Mouse (Mus musculus): ENCODE results near the gene Tdg. TPM values are rescaled to one million over a fixed set of nuclear protein-coding genes. Genes with fewer than 3 reads are reported as not detected.
A peak's percentile ranks its signal among the peaks of the same experiment; 100 is the strongest.

The Tdg gene
- polyA plus RNA-seq, 1 experiment from 2014 or later: 102 TPM

- 77% methylated on average over 3 of the region's 3 CpGs for WGBS
Measured at GRCm38 (mm10) chr10:82654581-82654980, 25.0 kb downstream of the Tdg start.

GRCm38 (mm10) chr10:82661820-82662219, 32.2 kb downstream of the Tdg start:
- H3K4me3 ChIP-seq (ENCODE audit: low read length): no peak overlapping the region
- H3K36me3 ChIP-seq (ENCODE audit: control insufficient read depth, insufficient read depth, low read length): no peaks in the 10 kb centered on the region
- no peak for ATAC-seq
- H3K27ac ChIP-seq (ENCODE audit: low read length): no peak overlapping the region
- WGBS: 82% methylated on average over 8 of the region's 8 CpGs
- no peaks in the 10 kb centered on the region for H3K4me1 ChIP-seq (ENCODE audit: control insufficient read depth, insufficient read depth, low read length)
- H3K9ac ChIP-seq (ENCODE audit: low read depth, low read length): no peak overlapping the region
- H3K27me3 ChIP-seq (replicated peaks; ENCODE audit: control insufficient read depth, insufficient read depth, low read length): no peaks in the 10 kb centered on the region
- no peaks in the 10 kb centered on the region for H3K9me3 ChIP-seq (ENCODE audit: control insufficient read depth, low read length)
- H3K4me2 ChIP-seq (ENCODE audit: low read depth, low read length): no peak overlapping the region

More at GRCm38 (mm10) chr10:82654581-82654980, 25.0 kb downstream of the Tdg start:
- no peak overlapping the region for H3K4me2 ChIP-seq (ENCODE audit: low read depth, low read length)
- no peak for ATAC-seq
- H3K4me1 ChIP-seq (ENCODE audit: control insufficient read depth, insufficient read depth, low read length): no peaks in the 10 kb centered on the region
- H3K4me3 ChIP-seq (ENCODE audit: low read length): no peak overlapping the region
- H3K27me3 ChIP-seq (replicated peaks; ENCODE audit: control insufficient read depth, insufficient read depth, low read length): no peaks in the 10 kb centered on the region
- H3K27ac ChIP-seq (ENCODE audit: low read length): no peak overlapping the region
- H3K9ac ChIP-seq (ENCODE audit: low read depth, low read length): no peak overlapping the region
- H3K9me3 ChIP-seq (ENCODE audit: control insufficient read depth, low read length): no peaks in the 10 kb centered on the region
- 0 out of 2 replicates have a peak, but pooled peaks cover 3% of the 10 kb centered on the region for H3K36me3 ChIP-seq (ENCODE audit: control insufficient read depth, insufficient read depth, low read length)

- Histone ChIP-seq H3K4me3 (ENCODE audit: low read length) (no peak overlapping the region), H3K4me2 (ENCODE audit: low read depth, low read length) (no peak overlapping the region), H3K27me3 (replicated peaks; ENCODE audit: control insufficient read depth, insufficient read depth, low read length) (no peaks in the 10 kb centered on the region), H3K9me3 (ENCODE audit: control insufficient read depth, low read length) (no peaks in the 10 kb centered on the region), H3K36me3 (ENCODE audit: control insufficient read depth, insufficient read depth, low read length) (no peaks in the 10 kb centered on the region), H3K9ac (ENCODE audit: low read depth, low read length) (no peak overlapping the region), H3K27ac (ENCODE audit: low read length) (no peak overlapping the region), H3K4me1 (ENCODE audit: control insufficient read depth, insufficient read depth, low read length) (no peaks in the 10 kb centered on the region)
- WGBS: 79% methylated on average over 14 of the region's 14 CpGs
- no peak for ATAC-seq
Measured at GRCm38 (mm10) chr10:82662267-82662990, 32.8 kb downstream of the Tdg start.

GRCm38 (mm10) chr10:82663289-82663688, 33.7 kb downstream of the Tdg start:
- H3K27ac ChIP-seq (ENCODE audit: low read length): no peak overlapping the region
- H3K4me1 ChIP-seq (ENCODE audit: control insufficient read depth, insufficient read depth, low read length): no peaks in the 10 kb centered on the region
- no peaks in the 10 kb centered on the region for H3K9me3 ChIP-seq (ENCODE audit: control insufficient read depth, low read length)
- no peak for ATAC-seq
- H3K9ac ChIP-seq (ENCODE audit: low read depth, low read length): no peak overlapping the region
- no peaks in the 10 kb centered on the region for H3K36me3 ChIP-seq (ENCODE audit: control insufficient read depth, insufficient read depth, low read length)
- no peak overlapping the region for H3K4me3 ChIP-seq (ENCODE audit: low read length)
- 80% methylated on average over 2 of the region's 2 CpGs for WGBS
- no peaks in the 10 kb centered on the region for H3K27me3 ChIP-seq (replicated peaks; ENCODE audit: control insufficient read depth, insufficient read depth, low read length)
- no peak overlapping the region for H3K4me2 ChIP-seq (ENCODE audit: low read depth, low read length)

- H3K4me3 ChIP-seq (ENCODE audit: low read length): no peak overlapping the region
- H3K9me3 ChIP-seq (ENCODE audit: control insufficient read depth, low read length): no peaks in the 10 kb centered on the region
- H3K9ac ChIP-seq (ENCODE audit: low read depth, low read length): no peak overlapping the region
- H3K4me1 ChIP-seq (ENCODE audit: control insufficient read depth, insufficient read depth, low read length): no peaks in the 10 kb centered on the region
- H3K36me3 ChIP-seq (ENCODE audit: control insufficient read depth, insufficient read depth, low read length): no peaks in the 10 kb centered on the region
- WGBS: 54% methylated on average over 3 of the region's 3 CpGs
- no peaks in the 10 kb centered on the region for H3K27me3 ChIP-seq (replicated peaks; ENCODE audit: control insufficient read depth, insufficient read depth, low read length)
- no peak for ATAC-seq
- H3K27ac ChIP-seq (ENCODE audit: low read length): no peak overlapping the region
- no peak overlapping the region for H3K4me2 ChIP-seq (ENCODE audit: low read depth, low read length)
Measured at GRCm38 (mm10) chr10:82665951-82666350, 36.3 kb downstream of the Tdg start.

GRCm38 (mm10) chr10:82666436-82667234, 37.0 kb downstream of the Tdg start:
- Histone ChIP-seq H3K9me3 (ENCODE audit: control insufficient read depth, low read length) (no peaks in the 10 kb centered on the region), H3K4me3 (ENCODE audit: low read length) (0 out of 2 replicates have a peak overlapping the region, but pooled peaks have one; percentile 17), H3K4me1 (ENCODE audit: control insufficient read depth, insufficient read depth, low read length) (no peaks in the 10 kb centered on the region), H3K36me3 (ENCODE audit: control insufficient read depth, insufficient read depth, low read length) (no peaks in the 10 kb centered on the region), H3K27me3 (replicated peaks; ENCODE audit: control insufficient read depth, insufficient read depth, low read length) (no peaks in the 10 kb centered on the region), H3K27ac (ENCODE audit: low read length) (no peak overlapping the region), H3K9ac (ENCODE audit: low read depth, low read length) (peak overlapping the region; percentile 50), H3K4me2 (ENCODE audit: low read depth, low read length) (peak overlapping the region; percentile 35)
- 18% methylated on average over 22 of the region's 22 CpGs for WGBS
- ATAC-seq: peak; percentile 93

GRCm38 (mm10) chr10:82670205-82670604, 40.6 kb downstream of the Tdg start:
- Histone ChIP-seq H3K27ac (ENCODE audit: low read length) (no peak overlapping the region), H3K27me3 (replicated peaks; ENCODE audit: control insufficient read depth, insufficient read depth, low read length) (no peaks in the 10 kb centered on the region), H3K4me2 (ENCODE audit: low read depth, low read length) (no peak overlapping the region), H3K4me1 (ENCODE audit: control insufficient read depth, insufficient read depth, low read length) (no peaks in the 10 kb centered on the region), H3K9me3 (ENCODE audit: control insufficient read depth, low read length) (no peaks in the 10 kb centered on the region), H3K9ac (ENCODE audit: low read depth, low read length) (no peak overlapping the region), H3K4me3 (ENCODE audit: low read length) (no peak overlapping the region), H3K36me3 (ENCODE audit: control insufficient read depth, insufficient read depth, low read length) (no peaks in the 10 kb centered on the region)
- 74% methylated on average over 6 of the region's 6 CpGs for WGBS
- ATAC-seq: no peak

GRCm38 (mm10) chr10:82676949-82677348, 47.3 kb downstream of the Tdg start:
- H3K4me1 ChIP-seq (ENCODE audit: control insufficient read depth, insufficient read depth, low read length): no peaks in the 10 kb centered on the region
- WGBS: 79% methylated on average over 6 of the region's 6 CpGs
- no peak for ATAC-seq

GRCm38 (mm10) chr10:82680769-82681168, 51.1 kb downstream of the Tdg start:
- Histone ChIP-seq H3K4me2 (ENCODE audit: low read depth, low read length) (no peak overlapping the region), H3K9ac (ENCODE audit: low read depth, low read length) (no peak overlapping the region), H3K27me3 (replicated peaks; ENCODE audit: control insufficient read depth, insufficient read depth, low read length) (no peaks in the 10 kb centered on the region), H3K27ac (ENCODE audit: low read length) (no peak overlapping the region), H3K36me3 (ENCODE audit: control insufficient read depth, insufficient read depth, low read length) (no peaks in the 10 kb centered on the region), H3K9me3 (ENCODE audit: control insufficient read depth, low read length) (peaks cover 3% of the 10 kb centered on the region; the same call in 1 of the 2 replicates), H3K4me1 (ENCODE audit: control insufficient read depth, insufficient read depth, low read length) (no peaks in the 10 kb centered on the region), H3K4me3 (ENCODE audit: low read length) (no peak overlapping the region)
- 86% methylated on average over 5 of the region's 5 CpGs for WGBS
- no peak for ATAC-seq

More at GRCm38 (mm10) chr10:82676949-82677348, 47.3 kb downstream of the Tdg start:
- Histone ChIP-seq H3K27ac (ENCODE audit: low read length) (no peak overlapping the region), H3K36me3 (ENCODE audit: control insufficient read depth, insufficient read depth, low read length) (no peaks in the 10 kb centered on the region), H3K4me3 (ENCODE audit: low read length) (no peak overlapping the region), H3K9me3 (ENCODE audit: control insufficient read depth, low read length) (no peaks in the 10 kb centered on the region), H3K4me2 (ENCODE audit: low read depth, low read length) (no peak overlapping the region), H3K27me3 (replicated peaks; ENCODE audit: control insufficient read depth, insufficient read depth, low read length) (no peaks in the 10 kb centered on the region), H3K9ac (ENCODE audit: low read depth, low read length) (no peak overlapping the region)

Measured in intestine, embryonic 16.5 days (tissue).